Mouse (Mus musculus): ENCODE data around the gene Ahnak. TPM values are rescaled to one million over a fixed set of nuclear protein-coding genes. Genes with fewer than 3 reads are reported as not detected.
"Not testable (repeated sequence)": the region's sequence is repeated elsewhere in the genome, so short reads cannot be mapped to it uniquely, and the experiment has no call there.

Ahnak gene
- polyA plus RNA-seq, 1 experiment from 2014 or later, result 4.5 TPM

- Histone ChIP-seq H3K4me3 (ENCODE audit: low read depth, low read length) (no peak overlapping the region), H3K27ac (ENCODE audit: low read depth, low read length) (no peak overlapping the region), H3K4me2 (ENCODE audit: low read depth) (no peak overlapping the region), H3K9me3 (ENCODE audit: control insufficient read depth, low read length) (no peaks in the 10 kb centered on the region), H3K27me3 (ENCODE audit: control insufficient read depth, insufficient read depth, low read length) (no peaks in the 10 kb centered on the region), H3K9ac (ENCODE audit: low read length) (no peak overlapping the region), H3K4me1 (ENCODE audit: control insufficient read depth, insufficient read depth, low read length) (no peaks in the 10 kb centered on the region), H3K36me3 (ENCODE audit: control insufficient read depth, insufficient read depth, low read length) (no peaks in the 10 kb centered on the region)
- ATAC-seq (ENCODE audit: insufficient read depth, low FRiP score, low TSS enrichment), result no peak
- DNase-seq (ENCODE audit: low spot score), result no peak
- WGBS, result 38% methylated on average over 7 of the region's 7 CpGs
Measured at GRCm38 (mm10) chr19:9079916-9080315, 90.8 kb downstream of the Ahnak start.

GRCm38 (mm10) chr19:9081311-9082190, 92.5 kb downstream of the Ahnak start:
- DNase-seq (ENCODE audit: low spot score), result no peak
- no peak overlapping the region for H3K27ac ChIP-seq (ENCODE audit: low read depth, low read length)
- no peaks in the 10 kb centered on the region for H3K27me3 ChIP-seq (ENCODE audit: control insufficient read depth, insufficient read depth, low read length)
- no peaks in the 10 kb centered on the region for H3K4me1 ChIP-seq (ENCODE audit: control insufficient read depth, insufficient read depth, low read length)
- no peak overlapping the region for H3K4me3 ChIP-seq (ENCODE audit: low read depth, low read length)
- H3K36me3 ChIP-seq (ENCODE audit: control insufficient read depth, insufficient read depth, low read length), result no peaks in the 10 kb centered on the region
- ATAC-seq (ENCODE audit: insufficient read depth, low FRiP score, low TSS enrichment), result no peak
- no peaks in the 10 kb centered on the region for H3K9me3 ChIP-seq (ENCODE audit: control insufficient read depth, low read length)
- 75% methylated on average over 14 of the region's 14 CpGs for WGBS
- H3K4me2 ChIP-seq (ENCODE audit: low read depth), result no peak overlapping the region
- H3K9ac ChIP-seq (ENCODE audit: low read length), result no peak overlapping the region

GRCm38 (mm10) chr19:9082191-9083009, 93.3 kb downstream of the Ahnak start:
- H3K4me3 ChIP-seq (ENCODE audit: low read depth, low read length), result no peak overlapping the region
- 15% methylated on average over 23 of the region's 23 CpGs for WGBS
- H3K27ac ChIP-seq (ENCODE audit: low read depth, low read length), result no peak overlapping the region
- no peaks in the 10 kb centered on the region for H3K36me3 ChIP-seq (ENCODE audit: control insufficient read depth, insufficient read depth, low read length)
- DNase-seq (ENCODE audit: low spot score), result peak; percentile 90
- H3K4me2 ChIP-seq (ENCODE audit: low read depth), result peak overlapping the region; percentile 7; the same call in 1 of the 2 replicates
- H3K9me3 ChIP-seq (ENCODE audit: control insufficient read depth, low read length), result no peaks in the 10 kb centered on the region
- no peaks in the 10 kb centered on the region for H3K27me3 ChIP-seq (ENCODE audit: control insufficient read depth, insufficient read depth, low read length)
- no peaks in the 10 kb centered on the region for H3K4me1 ChIP-seq (ENCODE audit: control insufficient read depth, insufficient read depth, low read length)
- H3K9ac ChIP-seq (ENCODE audit: low read length), result 0 out of 2 replicates have a peak overlapping the region, but pooled peaks have one; percentile 3
- ATAC-seq (ENCODE audit: insufficient read depth, low FRiP score, low TSS enrichment), result peak; percentile 94

GRCm38 (mm10) chr19:9083010-9083355, 93.9 kb downstream of the Ahnak start:
- Histone ChIP-seq H3K27ac (ENCODE audit: low read depth, low read length) (no peak overlapping the region), H3K4me1 (ENCODE audit: control insufficient read depth, insufficient read depth, low read length) (no peaks in the 10 kb centered on the region), H3K27me3 (ENCODE audit: control insufficient read depth, insufficient read depth, low read length) (no peaks in the 10 kb centered on the region), H3K4me2 (ENCODE audit: low read depth) (no peak overlapping the region), H3K9ac (ENCODE audit: low read length) (no peak overlapping the region), H3K9me3 (ENCODE audit: control insufficient read depth, low read length) (no peaks in the 10 kb centered on the region), H3K4me3 (ENCODE audit: low read depth, low read length) (no peak overlapping the region), H3K36me3 (ENCODE audit: control insufficient read depth, insufficient read depth, low read length) (no peaks in the 10 kb centered on the region)
- 71% methylated on average over 2 of the region's 2 CpGs for WGBS
- DNase-seq (ENCODE audit: low spot score) (no peak), ATAC-seq (ENCODE audit: insufficient read depth, low FRiP score, low TSS enrichment) (peak; percentile 23)

- H3K9ac ChIP-seq (ENCODE audit: low read length); ATAC-seq (ENCODE audit: insufficient read depth, low FRiP score, low TSS enrichment); H3K4me2 ChIP-seq (ENCODE audit: low read depth); H3K36me3 ChIP-seq (ENCODE audit: control insufficient read depth, insufficient read depth, low read length); H3K27ac ChIP-seq (ENCODE audit: low read depth, low read length); H3K4me1 ChIP-seq (ENCODE audit: control insufficient read depth, insufficient read depth, low read length); DNase-seq (ENCODE audit: low spot score); H3K27me3 ChIP-seq (ENCODE audit: control insufficient read depth, insufficient read depth, low read length); H3K9me3 ChIP-seq (ENCODE audit: control insufficient read depth, low read length); H3K4me3 ChIP-seq (ENCODE audit: low read depth, low read length): not testable (repeated sequence)
- 75% methylated on average over 2 of the region's 2 CpGs for WGBS
Measured at GRCm38 (mm10) chr19:9083892-9084291, 94.8 kb downstream of the Ahnak start.

- H3K27ac ChIP-seq (ENCODE audit: low read depth, low read length), result no peak within 1 kb of the TSS
- H3K9ac ChIP-seq (ENCODE audit: low read length), result no peak within 1 kb of the TSS
- H3K27me3 ChIP-seq (ENCODE audit: control insufficient read depth, insufficient read depth, low read length), result no peaks in the 10 kb centered on the region
- no peaks in the 10 kb centered on the region for H3K9me3 ChIP-seq (ENCODE audit: control insufficient read depth, low read length)
- WGBS, result 82% methylated on average over 4 of the region's 4 CpGs
- no peaks in the 10 kb centered on the region for H3K36me3 ChIP-seq (ENCODE audit: control insufficient read depth, insufficient read depth, low read length)
- DNase-seq (ENCODE audit: low spot score) (no peak), ATAC-seq (ENCODE audit: insufficient read depth, low FRiP score, low TSS enrichment) (no peak)
- H3K4me3 ChIP-seq (ENCODE audit: low read depth, low read length), result no peak within 1 kb of the TSS
- H3K4me1 ChIP-seq (ENCODE audit: control insufficient read depth, insufficient read depth, low read length), result no peaks in the 10 kb centered on the region
- H3K4me2 ChIP-seq (ENCODE audit: low read depth), result no peak within 1 kb of the TSS
Measured at GRCm38 (mm10) chr19:9087821-9088220, 98.7 kb downstream of the Ahnak start, which contains the start of gene Scgb1a1. Gene Scgb1a1 (minus strand): TSS chr19:9087958.

- no peaks in the 10 kb centered on the region for H3K27me3 ChIP-seq (ENCODE audit: control insufficient read depth, insufficient read depth, low read length)
- no peaks in the 10 kb centered on the region for H3K36me3 ChIP-seq (ENCODE audit: control insufficient read depth, insufficient read depth, low read length)
- 70% methylated on average over 4 of the region's 4 CpGs for WGBS
- no peak for DNase-seq (ENCODE audit: low spot score)
- H3K4me1 ChIP-seq (ENCODE audit: control insufficient read depth, insufficient read depth, low read length), result no peaks in the 10 kb centered on the region
- H3K9me3 ChIP-seq (ENCODE audit: control insufficient read depth, low read length), result no peaks in the 10 kb centered on the region
- no peak overlapping the region for H3K4me2 ChIP-seq (ENCODE audit: low read depth)
- ATAC-seq (ENCODE audit: insufficient read depth, low FRiP score, low TSS enrichment), result no peak
- no peak overlapping the region for H3K27ac ChIP-seq (ENCODE audit: low read depth, low read length)
- H3K4me3 ChIP-seq (ENCODE audit: low read depth, low read length), result no peak overlapping the region
- no peak overlapping the region for H3K9ac ChIP-seq (ENCODE audit: low read length)
Measured at GRCm38 (mm10) chr19:9090191-9090590, 101.1 kb downstream of the Ahnak start.

- Histone ChIP-seq H3K27me3 (ENCODE audit: control insufficient read depth, insufficient read depth, low read length) (no peaks in the 10 kb centered on the region), H3K9ac (ENCODE audit: low read length) (no peak overlapping the region), H3K4me2 (ENCODE audit: low read depth) (no peak overlapping the region), H3K4me3 (ENCODE audit: low read depth, low read length) (no peak overlapping the region), H3K36me3 (ENCODE audit: control insufficient read depth, insufficient read depth, low read length) (no peaks in the 10 kb centered on the region), H3K4me1 (ENCODE audit: control insufficient read depth, insufficient read depth, low read length) (no peaks in the 10 kb centered on the region), H3K27ac (ENCODE audit: low read depth, low read length) (no peak overlapping the region), H3K9me3 (ENCODE audit: control insufficient read depth, low read length) (no peaks in the 10 kb centered on the region)
- ATAC-seq (ENCODE audit: insufficient read depth, low FRiP score, low TSS enrichment), result no peak
- DNase-seq (ENCODE audit: low spot score), result no peak
- 58% methylated on average over 2 of the region's 2 CpGs for WGBS
Measured at GRCm38 (mm10) chr19:9090709-9091108, 101.6 kb downstream of the Ahnak start.
